Mouse (Mus musculus) heart, adult 2 months (tissue): ENCODE results near the gene Sesn2.

Source experiments
- CTCF ChIP-seq: fragments of 200-600 bp; IDR thresholded peaks from 2 replicates; pipeline ENCODE4 v1.8.1; 2022; ENCODE audit warnings: antibody characterized with exemption, mild to moderate bottlenecking, moderate library complexity
- EP300 ChIP-seq: fragments of 200-500 bp; IDR thresholded peaks from 2 replicates; pipeline ENCODE4 v1.6.1; 2011; ENCODE audit warnings: low read depth, low read length, control low read depth; ENCODE audit not compliant: insufficient read depth
- POLR2A ChIP-seq: fragments of 200-500 bp; IDR thresholded peaks from 2 replicates; pipeline ENCODE4 v1.6.1; 2011; ENCODE audit warnings: mild to moderate bottlenecking, low read depth, low read length, control low read depth; ENCODE audit not compliant: insufficient read depth

- no peak for TF ChIP-seq CTCF
- no peak for TF ChIP-seq POLR2A
- no peak for TF ChIP-seq EP300
These were observed 26.1 kb downstream of the Sesn2 start for GRCm38 (mm10) chr4:132484231-132484630.
